Mouse (Mus musculus) forebrain, embryonic 16.5 days (tissue): ENCODE results near the gene Chrna10. TPM values are rescaled to one million over a fixed set of nuclear protein-coding genes. Genes with fewer than 3 reads are reported as not detected.

Experiments
- ATAC-seq: fragments of 200-750 bp; cut with Nextera tagmentation; 2 replicates; pipeline ENCODE4 v1.8.0; 2017; ENCODE audit warnings: mild to moderate bottlenecking, moderate library complexity
- H3K27ac ChIP-seq: fragments of 300-500 bp; sonication (generic); 2 replicates; pipeline ENCODE4 v1.5.1; 2014; ENCODE audit warnings: low read length, control low read depth
- H3K27me3 ChIP-seq: fragments of 300-500 bp; sonication (generic); replicated peaks from 2 replicates; pipeline ENCODE4 v1.6.1; 2014; ENCODE audit warnings: low read length; ENCODE audit not compliant: control insufficient read depth, insufficient read depth
- H3K36me3 ChIP-seq: fragments of 300-500 bp; sonication (generic); 2 replicates; pipeline ENCODE4 v1.6.1; 2014; ENCODE audit not compliant: control insufficient read depth, insufficient read depth
- H3K4me1 ChIP-seq: fragments of 300-500 bp; sonication (generic); replicated peaks from 2 replicates; pipeline ENCODE4 v1.6.1; 2014; ENCODE audit warnings: low read length; ENCODE audit not compliant: control insufficient read depth, insufficient read depth
- H3K4me2 ChIP-seq: fragments of 300-500 bp; sonication (generic); 2 replicates; pipeline ENCODE4 v1.6.1; 2014; ENCODE audit warnings: mild to moderate bottlenecking, low read length, control low read depth
- H3K4me3 ChIP-seq: fragments of 300-500 bp; sonication (generic); replicated peaks from 2 replicates; pipeline ENCODE4 v1.5.1; 2014; ENCODE audit warnings: mild to moderate bottlenecking, low read length, control low read depth
- H3K9ac ChIP-seq: fragments of 300-500 bp; sonication (generic); replicated peaks from 2 replicates; pipeline ENCODE4 v1.6.1; 2014; ENCODE audit warnings: low read depth, low read length, control low read depth
- H3K9me3 ChIP-seq: fragments of 300-500 bp; sonication (generic); 2 replicates; pipeline ENCODE4 v1.6.1; 2016; ENCODE audit warnings: low read length; ENCODE audit not compliant: control insufficient read depth
- WGBS: fragments of 180-500 bp; shearing (Covaris S2); extraction: QIAGEN DNeasy Blood & Tissue Kit; methylation state at CpG from one replicate; pipeline ENCODE4 v1.1.7; 2014; 5-methylcytosine and 5-hydroxymethylcytosine counted together
- polyA plus RNA-seq: library from polyadenylated mRNA; unstranded; fragments of >200 nt; fragmentation: Nextera tagmentation; extraction: Ambion mirVana; gene quantifications from 2 replicates; pipeline ENCODE4 v1.2.1, GENCODE M21; 2015

The Chrna10 gene
- polyA plus RNA-seq, 1 experiment from 2014 or later = 0.08 TPM

- Histone ChIP-seq H3K27ac (no peak within 1 kb of the TSS), H3K27me3 (no peaks in the 10 kb centered on the region), H3K4me3 (no peak within 1 kb of the TSS), H3K36me3 (no peaks in the 10 kb centered on the region), H3K9ac (no peak within 1 kb of the TSS), H3K4me2 (no peak within 1 kb of the TSS), H3K9me3 (no peaks in the 10 kb centered on the region), H3K4me1 (peaks cover 3% of the 10 kb centered on the region; the same call in 1 of the 2 replicates)
- 83% methylated on average over 7 of the region's 7 CpGs for WGBS
- no peak for ATAC-seq
Measured at GRCm38 (mm10) chr7:102109171-102109570, 7.5 kb downstream of the Chrna10 start, which contains the start of gene Art5. Gene Art5, minus strand, starts transcription at chr7:102109489.

GRCm38 (mm10) chr7:102108206-102108605, 8.4 kb downstream of the Chrna10 start:
- 95% methylated on average over 1 of the region's 1 CpGs for WGBS
- Histone ChIP-seq H3K9me3 (no peaks in the 10 kb centered on the region), H3K36me3 (no peaks in the 10 kb centered on the region), H3K4me3 (no peak overlapping the region), H3K27me3 (no peaks in the 10 kb centered on the region), H3K27ac (no peak overlapping the region), H3K4me2 (no peak overlapping the region), H3K4me1 (peaks cover 3% of the 10 kb centered on the region; the same call in 1 of the 2 replicates), H3K9ac (no peak overlapping the region)
- ATAC-seq = no peak

- Histone ChIP-seq H3K9ac (peak overlapping the region; percentile 7; the same call in 1 of the 2 replicates), H3K36me3 (no peaks in the 10 kb centered on the region), H3K4me2 (peak overlapping the region; percentile 42), H3K4me1 (peaks cover 3% of the 10 kb centered on the region; the same call in 1 of the 2 replicates), H3K9me3 (no peaks in the 10 kb centered on the region), H3K27me3 (no peaks in the 10 kb centered on the region), H3K4me3 (peak overlapping the region; percentile 21; the same call in 1 of the 2 replicates), H3K27ac (no peak overlapping the region)
- ATAC-seq = peak; percentile 33
- WGBS = 17% methylated on average over 23 of the region's 23 CpGs
Measured at GRCm38 (mm10) chr7:102106700-102107141, 9.9 kb downstream of the Chrna10 start.

- Histone ChIP-seq H3K27me3 (no peaks in the 10 kb centered on the region), H3K4me1 (peaks cover 11% of the 10 kb centered on the region), H3K36me3 (no peaks in the 10 kb centered on the region), H3K27ac (no peak overlapping the region), H3K4me3 (no peak overlapping the region), H3K9ac (no peak overlapping the region), H3K9me3 (no peaks in the 10 kb centered on the region), H3K4me2 (no peak overlapping the region)
- no peak for ATAC-seq
- 74% methylated on average over 5 of the region's 5 CpGs for WGBS
Measured at GRCm38 (mm10) chr7:102104126-102104525, 12.5 kb downstream of the Chrna10 start.

GRCm38 (mm10) chr7:102103555-102103954, 13.1 kb downstream of the Chrna10 start:
- no peaks in the 10 kb centered on the region for H3K36me3 ChIP-seq
- no peak overlapping the region for H3K4me2 ChIP-seq
- H3K27me3 ChIP-seq = no peaks in the 10 kb centered on the region
- H3K4me1 ChIP-seq = peaks cover 11% of the 10 kb centered on the region
- no peak overlapping the region for H3K4me3 ChIP-seq
- H3K27ac ChIP-seq = no peak overlapping the region
- no peaks in the 10 kb centered on the region for H3K9me3 ChIP-seq
- 83% methylated on average over 2 of the region's 2 CpGs for WGBS
- ATAC-seq = no peak
- H3K9ac ChIP-seq = no peak overlapping the region

GRCm38 (mm10) chr7:102102696-102103095, 13.9 kb downstream of the Chrna10 start:
- no peaks in the 10 kb centered on the region for H3K9me3 ChIP-seq
- no peak overlapping the region for H3K27ac ChIP-seq
- H3K4me2 ChIP-seq = no peak overlapping the region
- 41% methylated on average over 6 of the region's 6 CpGs for WGBS
- no peak overlapping the region for H3K4me3 ChIP-seq
- ATAC-seq = no peak
- H3K27me3 ChIP-seq = no peaks in the 10 kb centered on the region
- no peak overlapping the region for H3K9ac ChIP-seq
- peaks cover 11% of the 10 kb centered on the region for H3K4me1 ChIP-seq
- H3K36me3 ChIP-seq = no peaks in the 10 kb centered on the region

GRCm38 (mm10) chr7:102102241-102102640, 14.4 kb downstream of the Chrna10 start:
- H3K9me3 ChIP-seq = no peaks in the 10 kb centered on the region
- no peak overlapping the region for H3K4me3 ChIP-seq
- no peak overlapping the region for H3K4me2 ChIP-seq
- no peaks in the 10 kb centered on the region for H3K36me3 ChIP-seq
- no peak overlapping the region for H3K9ac ChIP-seq
- H3K4me1 ChIP-seq = peaks cover 11% of the 10 kb centered on the region
- no peak for ATAC-seq
- WGBS = 42% methylated on average over 8 of the region's 8 CpGs
- no peak overlapping the region for H3K27ac ChIP-seq
- H3K27me3 ChIP-seq = no peaks in the 10 kb centered on the region

GRCm38 (mm10) chr7:102101487-102101886, 15.1 kb downstream of the Chrna10 start, which contains the start of gene Art1:
Gene Art1, plus strand, starts transcription at chr7:102101743.
- ATAC-seq = no peak
- Histone ChIP-seq H3K4me1 (peaks cover 8% of the 10 kb centered on the region), H3K4me2 (no peak within 1 kb of the TSS), H3K9me3 (no peaks in the 10 kb centered on the region), H3K4me3 (no peak within 1 kb of the TSS), H3K27ac (no peak within 1 kb of the TSS), H3K27me3 (no peaks in the 10 kb centered on the region), H3K36me3 (no peaks in the 10 kb centered on the region), H3K9ac (no peak within 1 kb of the TSS)
- 43% methylated on average over 5 of the region's 5 CpGs for WGBS

GRCm38 (mm10) chr7:102100868-102101267, 15.8 kb downstream of the Chrna10 start:
- H3K4me1 ChIP-seq = peaks cover 8% of the 10 kb centered on the region
- no peaks in the 10 kb centered on the region for H3K9me3 ChIP-seq
- no peak for ATAC-seq
- 66% methylated on average over 5 of the region's 5 CpGs for WGBS
- H3K27ac ChIP-seq = no peak overlapping the region
- no peak overlapping the region for H3K4me2 ChIP-seq
- H3K9ac ChIP-seq = no peak overlapping the region
- H3K4me3 ChIP-seq = no peak overlapping the region
- no peaks in the 10 kb centered on the region for H3K36me3 ChIP-seq
- no peaks in the 10 kb centered on the region for H3K27me3 ChIP-seq
